Mouse (Mus musculus): Measurements from ENCODE around the gene Zfp617. TPM values are rescaled to one million over a fixed set of nuclear protein-coding genes. Genes with fewer than 3 reads are reported as not detected.

The Zfp617 gene
- polyA plus RNA-seq, 1 experiment from 2014 or later: 39.7 TPM

Other genes starting within 250 kb of the Zfp617 start
- gene Unc13a, start 236.9 kb upstream of the Zfp617 start, polyA plus RNA-seq (2014; fragmentation: Nextera tagmentation; extraction: Ambion mirVana): 5.4 and 6.5 TPM in 2 replicates
- gene Jak3, start 232.3 kb upstream of the Zfp617 start, polyA plus RNA-seq (2014; fragmentation: Nextera tagmentation; extraction: Ambion mirVana): 1.3 and 1.7 TPM in 2 replicates
- gene Insl3, start 219.4 kb upstream of the Zfp617 start, polyA plus RNA-seq (2014; fragmentation: Nextera tagmentation; extraction: Ambion mirVana): 0.44 and 0.48 TPM in 2 replicates
- 0.38 and 0.63 TPM in 2 replicates for gene B3gnt3, start 206.8 kb upstream of the Zfp617 start, polyA plus RNA-seq (2014; fragmentation: Nextera tagmentation; extraction: Ambion mirVana)
- gene Fcho1, start 182.9 kb upstream of the Zfp617 start, polyA plus RNA-seq (2014; fragmentation: Nextera tagmentation; extraction: Ambion mirVana): 12.9 and 15.3 TPM in 2 replicates
- 7.4 and 9.1 TPM in 2 replicates for gene Zfp709, start 26.6 kb upstream of the Zfp617 start, polyA plus RNA-seq (2014; fragmentation: Nextera tagmentation; extraction: Ambion mirVana)
- gene Zfp882, start within 50 bp of the Zfp617 start, polyA plus RNA-seq (2014; fragmentation: Nextera tagmentation; extraction: Ambion mirVana): 7.2 and 9.2 TPM in 2 replicates
- gene Zfp961, start 42.4 kb downstream of the Zfp617 start, polyA plus RNA-seq (2014; fragmentation: Nextera tagmentation; extraction: Ambion mirVana): 25.7 and 28.4 TPM in 2 replicates
- gene Cyp4f18, start 101.0 kb downstream of the Zfp617 start, polyA plus RNA-seq (2014; fragmentation: Nextera tagmentation; extraction: Ambion mirVana): 0.22 and 0.41 TPM in 2 replicates
- not detected in 2 replicates for gene Olfr372, start 132.6 kb downstream of the Zfp617 start, polyA plus RNA-seq (2014; fragmentation: Nextera tagmentation; extraction: Ambion mirVana)
- gene Olfr373, start 174.5 kb downstream of the Zfp617 start, polyA plus RNA-seq (2014; fragmentation: Nextera tagmentation; extraction: Ambion mirVana): not detected in 2 replicates
- gene Olfr374, start 198.4 kb downstream of the Zfp617 start, polyA plus RNA-seq (2014; fragmentation: Nextera tagmentation; extraction: Ambion mirVana): not detected in 2 replicates
- gene Tpm4, start 226.3 kb downstream of the Zfp617 start, polyA plus RNA-seq (2014; fragmentation: Nextera tagmentation; extraction: Ambion mirVana): 548 and 589 TPM in 2 replicates

Measured in midbrain, embryonic 11.5 days (tissue).